Mouse (Mus musculus): ENCODE results near the gene Prom2.

DNA sequence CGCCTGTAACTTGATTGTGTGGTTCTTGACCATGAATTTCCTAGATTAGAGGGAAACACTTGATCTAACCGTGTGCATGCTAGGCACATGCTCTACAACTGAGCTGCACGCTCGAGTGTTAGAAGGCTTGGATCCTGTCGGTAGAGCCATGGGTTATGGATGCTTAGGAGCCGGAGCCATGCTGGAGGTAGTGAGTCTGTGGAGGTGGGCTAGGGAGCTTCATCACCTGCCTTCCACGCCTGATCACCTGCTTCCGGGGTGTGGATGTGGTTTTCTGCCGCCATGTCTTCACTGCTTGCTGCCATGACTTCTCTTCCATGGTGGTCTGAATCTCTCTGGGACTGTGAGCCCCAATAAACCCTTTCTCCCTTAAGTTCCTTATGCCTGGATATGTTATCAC, 47.6 kb upstream of the Prom2 start:
- TF ChIP-seq CTCF (IDR thresholded peaks at IDR 0.05; ENCODE audit: borderline replicate concordance, insufficient read depth, low read depth, low read length) (no peak), POLR2A (IDR thresholded peaks at IDR 0.05; ENCODE audit: borderline replicate concordance, insufficient read depth, low read length) (no peak)
